Mouse (Mus musculus) bone marrow, adult 2 months (tissue): ENCODE measurements around the gene Clcnkb.

ENCODE experiments used
- CTCF ChIP-seq: fragments of 200-500 bp; IDR thresholded peaks from 2 replicates; pipeline ENCODE4 v1.5.1; 2011; ENCODE audit warnings: low read length, control low read depth; ENCODE audit not compliant: control insufficient read depth, insufficient read depth
- POLR2A ChIP-seq: fragments of 200-500 bp; IDR thresholded peaks from 2 replicates; pipeline ENCODE4 v1.6.1; 2011; ENCODE audit warnings: low read depth, mild to moderate bottlenecking, control low read depth, low read length, borderline replicate concordance; ENCODE audit not compliant: control insufficient read depth

DNA sequence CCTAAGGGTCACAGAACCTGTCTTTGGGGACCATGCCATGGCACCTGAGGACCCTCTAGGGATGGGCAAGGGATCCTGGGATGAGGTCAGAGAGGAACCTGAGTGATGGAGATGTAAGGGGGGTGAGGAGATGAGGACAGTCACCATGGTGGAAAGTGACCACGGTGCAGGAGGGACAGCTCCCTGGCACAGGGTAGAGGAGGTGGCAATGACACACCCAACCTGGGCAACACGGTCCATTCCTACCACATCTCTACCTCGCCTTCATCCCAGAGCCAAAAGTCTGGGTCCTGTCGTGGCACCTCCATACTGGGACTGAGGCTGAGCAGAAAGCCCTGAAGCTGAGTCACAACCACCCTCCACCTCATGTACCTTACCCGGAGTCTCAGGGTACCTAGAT is 7.0 kb upstream of the Clcnkb start:
- TF ChIP-seq CTCF, result no peak
- TF ChIP-seq POLR2A, result no peak
